8 mouse cellular contexts compared by ENCODE assay signal in genomic region chr2:4556188-4556587, GRCm38 (mm10).
A peak's percentile ranks its signal among the peaks of the same experiment; 100 is the strongest.
DNase-seq lines count a peak whose midpoint lies in the region; ATAC-seq and TF ChIP-seq lines count a peak whose summit lies in the region.
"Had no signal": no experiment of that assay in that cellular context is flagged by ENCODE, and none has a peak within 500 bp of the region (broad histone marks: within the 10 kb centered on the region; RNA-seq: fewer than 3 reads in every experiment).

No protein-coding gene starts in this region.

- H3K36me3 ChIP-seq in kidney, postnatal 0 days (ENCODE audit: insufficient read depth, low read length), result no peaks in the 10 kb centered on the region
- no peaks in the 10 kb centered on the region for H3K36me3 ChIP-seq in embryonic facial prominence, embryonic 11.5 days (replicated peaks; ENCODE audit: control insufficient read depth, insufficient read depth, low read depth, low read length)
- H3K36me3 ChIP-seq in forebrain, embryonic 16.5 days (ENCODE audit: control insufficient read depth, insufficient read depth), result peaks cover 3% of the 10 kb centered on the region; the same call in 1 of the 2 replicates
- peaks cover 14% of the 10 kb centered on the region for H3K36me3 ChIP-seq in midbrain, embryonic 13.5 days
- H3K36me3 ChIP-seq: G1E had no signal

- H3K4me2 ChIP-seq in kidney, postnatal 0 days (ENCODE audit: low read length), result no peak overlapping the region
- H3K4me2 ChIP-seq in embryonic facial prominence, embryonic 11.5 days (ENCODE audit: low read depth, low read length), result no peak overlapping the region
- peak overlapping the region; percentile 4; the same call in 1 of the 2 replicates for H3K4me2 ChIP-seq in forebrain, embryonic 16.5 days (ENCODE audit: low read length)
- H3K4me2 ChIP-seq in midbrain, embryonic 13.5 days (replicated peaks), result 0 out of 2 replicates have a peak overlapping the region, but pooled peaks have one; percentile 17

- ATAC-seq in kidney, postnatal 0 days (replicated peaks; ENCODE audit: low FRiP score, low read depth), result no peak
- ATAC-seq in embryonic facial prominence, embryonic 11.5 days (replicated peaks; ENCODE audit: insufficient number of reproducible peaks, low FRiP score, low TSS enrichment, low read depth), result no peak
- ATAC-seq in forebrain, embryonic 16.5 days, result peak; percentile 39
- no peak for ATAC-seq in midbrain, embryonic 13.5 days
- ATAC-seq in inflammation-experienced regulatory T-cells, adult 6 months, result no peak

- TF ChIP-seq CTCF in kidney, postnatal 0 days (IDR thresholded peaks at IDR 0.05; ENCODE audit: low read depth), result no peak

- H3K9me3 ChIP-seq in kidney, postnatal 0 days (replicated peaks; ENCODE audit: low read length), result no peaks in the 10 kb centered on the region
- no peaks in the 10 kb centered on the region for H3K9me3 ChIP-seq in embryonic facial prominence, embryonic 11.5 days (replicated peaks; ENCODE audit: control insufficient read depth, low read length)
- H3K9me3 ChIP-seq in forebrain, embryonic 16.5 days (ENCODE audit: control insufficient read depth, low read length), result no peaks in the 10 kb centered on the region
- H3K9me3 ChIP-seq in midbrain, embryonic 13.5 days, result no peaks in the 10 kb centered on the region
- H3K9me3 ChIP-seq: G1E had no signal

- H3K9ac ChIP-seq in kidney, postnatal 0 days (ENCODE audit: low read depth, low read length), result no peak overlapping the region
- no peak overlapping the region for H3K9ac ChIP-seq in embryonic facial prominence, embryonic 11.5 days (replicated peaks; ENCODE audit: low read length)
- H3K9ac ChIP-seq in forebrain, embryonic 16.5 days (replicated peaks; ENCODE audit: low read depth, low read length), result no peak overlapping the region
- H3K9ac ChIP-seq in midbrain, embryonic 13.5 days (replicated peaks), result 0 out of 2 replicates have a peak overlapping the region, but pooled peaks have one; percentile 11

- H3K27ac ChIP-seq in kidney, postnatal 0 days, result peak overlapping the region; percentile 95; the same call in 1 of the 2 replicates
- H3K27ac ChIP-seq in embryonic facial prominence, embryonic 11.5 days (replicated peaks; ENCODE audit: low read depth, low read length), result peak overlapping the region; percentile 43; the same call in 1 of the 2 replicates
- H3K27ac ChIP-seq in forebrain, embryonic 16.5 days (ENCODE audit: low read length), result peak overlapping the region; percentile 46
- peak overlapping the region; percentile 59 for H3K27ac ChIP-seq in midbrain, embryonic 13.5 days

- no peak for DNase-seq in kidney, postnatal 0 days (ENCODE audit: low spot score)
- DNase-seq in kidney, postnatal 14 days, result no peak
- DNase-seq in embryonic facial prominence, embryonic 11.5 days (ENCODE audit: low spot score), result no peak
- no peak for DNase-seq in urinary bladder, postnatal 36 days (ENCODE audit: low spot score in 2 of 2)

- H3K4me1 ChIP-seq in kidney, postnatal 0 days (replicated peaks; ENCODE audit: insufficient read depth, low read length), result peaks cover 34% of the 10 kb centered on the region
- H3K4me1 ChIP-seq in embryonic facial prominence, embryonic 11.5 days (ENCODE audit: control insufficient read depth, insufficient read depth, low read length), result peaks cover 23% of the 10 kb centered on the region
- H3K4me1 ChIP-seq in forebrain, embryonic 16.5 days (replicated peaks; ENCODE audit: control insufficient read depth, insufficient read depth, low read length), result peaks cover 48% of the 10 kb centered on the region
- H3K4me1 ChIP-seq in midbrain, embryonic 13.5 days (replicated peaks), result peaks cover 63% of the 10 kb centered on the region

- H3K27me3 ChIP-seq in kidney, postnatal 0 days (ENCODE audit: insufficient read depth, low read length), result no peaks in the 10 kb centered on the region
- H3K27me3 ChIP-seq in embryonic facial prominence, embryonic 11.5 days (ENCODE audit: control insufficient read depth, insufficient read depth, low read length), result no peaks in the 10 kb centered on the region
- H3K27me3 ChIP-seq in forebrain, embryonic 16.5 days (replicated peaks; ENCODE audit: control insufficient read depth, insufficient read depth, low read length), result no peaks in the 10 kb centered on the region
- H3K27me3 ChIP-seq in midbrain, embryonic 13.5 days, result no peaks in the 10 kb centered on the region

- H3K4me3 ChIP-seq in kidney, postnatal 0 days (replicated peaks; ENCODE audit: low read depth, low read length), result no peak overlapping the region
- H3K4me3 ChIP-seq in embryonic facial prominence, embryonic 11.5 days (ENCODE audit: low read depth, low read length), result no peak overlapping the region
- no peak overlapping the region for H3K4me3 ChIP-seq in forebrain, embryonic 16.5 days (replicated peaks; ENCODE audit: low read length)
- H3K4me3 ChIP-seq in midbrain, embryonic 13.5 days (replicated peaks), result no peak overlapping the region

- WGBS in kidney, postnatal 0 days, result 30% methylated on average over 10 of the region's 10 CpGs
- WGBS in embryonic facial prominence, embryonic 11.5 days, result 32% methylated on average over 10 of the region's 10 CpGs
- WGBS in forebrain, embryonic 16.5 days, result 6% methylated on average over 10 of the region's 10 CpGs
- WGBS in midbrain, embryonic 13.5 days, result 18% methylated on average over 10 of the region's 10 CpGs

Comparison
In these comparisons a context has a peak if more than half of its experiments do, and no peak if none do; other contexts are left out.
1. H3K27ac ChIP-seq: peak in every context shown above with its lines; median percentile 95 in kidney, postnatal 0 days; 59 in midbrain, embryonic 13.5 days; 46 in forebrain, embryonic 16.5 days; 43 in embryonic facial prominence, embryonic 11.5 days.
2. H3K4me2 ChIP-seq: peak in forebrain, embryonic 16.5 days (single experiment) and midbrain, embryonic 13.5 days (single experiment); none in kidney, postnatal 0 days (single experiment) and embryonic facial prominence, embryonic 11.5 days (single experiment).